In the genomic region with DNA sequence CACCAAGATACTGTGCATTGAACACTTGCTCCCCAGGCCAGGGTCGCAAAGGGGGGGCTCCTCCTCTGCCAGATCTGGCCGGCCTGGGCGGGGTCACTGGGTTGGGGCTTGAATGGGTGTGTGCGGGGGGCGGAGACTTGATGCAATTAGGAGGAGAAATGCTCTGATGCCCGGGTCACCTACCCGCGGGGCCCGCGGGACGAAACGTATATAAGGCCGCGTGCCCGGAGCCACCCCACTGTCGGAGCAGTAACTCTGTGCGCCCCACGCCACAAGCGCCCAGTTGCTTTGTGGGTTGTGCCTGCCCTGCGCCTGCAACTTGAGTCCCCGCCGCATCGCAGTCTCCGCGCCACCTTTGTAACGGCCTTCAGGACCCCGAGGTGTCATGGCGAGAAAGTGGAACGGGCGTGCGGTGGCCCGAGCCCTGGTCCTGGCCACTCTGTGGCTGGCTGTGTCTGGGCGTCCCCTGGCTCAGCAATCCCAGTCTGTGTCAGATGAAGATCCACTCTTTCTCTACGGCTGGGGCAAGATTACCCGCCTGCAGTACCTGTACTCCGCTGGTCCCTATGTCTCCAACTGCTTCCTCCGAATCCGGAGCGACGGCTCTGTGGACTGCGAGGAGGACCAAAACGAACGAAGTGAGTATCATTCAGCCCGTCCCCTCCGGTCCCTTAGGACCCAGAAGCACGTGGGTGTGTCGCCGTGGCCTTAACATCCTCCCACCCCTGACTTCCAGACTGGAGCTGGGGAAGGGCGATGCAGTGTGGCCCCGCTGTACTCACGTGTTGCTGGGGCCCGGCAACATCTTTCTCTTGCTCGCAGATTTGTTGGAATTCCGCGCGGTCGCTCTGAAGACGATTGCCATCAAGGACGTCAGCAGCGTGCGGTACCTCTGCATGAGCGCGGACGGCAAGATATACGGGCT, we compare ENCODE assay signal across 1 mouse cellular context.
TF ChIP-seq lines count a peak whose summit lies in the region.

TSS of gene Fgf15 (plus strand) at position 238 of the 925 bp plus-strand sequence.

TF ChIP-seq in MEL, 35 proteins besides CTCF, POLR2A, EP300 and RAD21 (continued from another document):
- peak; percentile 83 for TF ChIP-seq MAX (IDR thresholded peaks at IDR 0.05; ENCODE audit: low read length)
- peak; percentile 76; the same call in 1 of the 2 replicates for TF ChIP-seq MYC (IDR thresholded peaks at IDR 0.05; ENCODE audit: low read depth, low read length)
- TF ChIP-seq NRF1 (IDR thresholded peaks at IDR 0.05; ENCODE audit: insufficient read depth, low read depth, low read length, poor library complexity, severe bottlenecking): no peak
